Mouse (Mus musculus): Measurements from ENCODE around the gene Zfp12.

DNA sequence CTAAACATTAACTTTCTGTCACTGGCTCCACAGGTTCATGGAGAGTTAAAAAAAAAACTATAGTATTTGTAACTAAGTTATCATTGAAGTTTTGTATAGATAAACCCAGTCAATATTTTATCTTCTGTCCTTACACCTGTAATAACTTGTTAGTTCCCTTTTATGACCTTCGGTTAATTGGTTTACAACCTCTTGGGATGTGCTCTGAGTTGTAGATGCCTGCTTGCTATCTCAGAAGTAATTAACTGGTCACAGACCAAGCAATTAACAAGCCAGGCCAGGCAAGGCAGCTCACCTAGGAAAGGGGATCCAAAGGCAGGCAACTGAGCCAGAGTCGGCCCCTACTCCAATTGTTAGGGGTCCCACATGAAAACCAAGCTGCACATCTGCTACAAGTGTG is 21.1 kb upstream of the Zfp12 start:
- TF ChIP-seq CTCF (IDR thresholded peaks at IDR 0.05; ENCODE audit: low read depth, low read length), result no peak
- TF ChIP-seq POLR2A (IDR thresholded peaks at IDR 0.05; ENCODE audit: insufficient read depth, low read length), result no peak
- no peak for TF ChIP-seq EP300 (IDR thresholded peaks at IDR 0.05; ENCODE audit: insufficient read depth, low read depth, low read length)
